Mouse (Mus musculus): ENCODE results near the gene Stxbp5.

The Stxbp5 gene

DNA sequence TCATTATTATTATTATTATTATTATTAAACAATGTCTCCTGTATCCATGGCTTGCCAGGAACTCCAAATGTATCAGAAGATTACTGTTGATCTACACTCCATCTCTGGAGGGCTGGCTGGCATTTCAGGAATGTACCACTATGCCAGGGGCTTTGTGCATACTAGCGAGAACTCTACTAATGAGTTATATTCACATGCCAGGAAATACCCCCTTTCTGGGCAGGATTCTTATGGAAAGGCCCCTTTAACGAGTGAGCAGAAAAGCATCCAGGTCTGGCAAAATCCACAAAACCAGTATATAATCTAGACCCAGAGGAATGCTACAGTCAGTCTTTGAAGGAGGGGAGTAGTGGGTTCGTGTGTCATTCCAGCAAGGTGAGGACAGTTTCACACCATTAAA, 167.0 kb downstream of the Stxbp5 start:
- DNase-seq: no peak

DNA sequence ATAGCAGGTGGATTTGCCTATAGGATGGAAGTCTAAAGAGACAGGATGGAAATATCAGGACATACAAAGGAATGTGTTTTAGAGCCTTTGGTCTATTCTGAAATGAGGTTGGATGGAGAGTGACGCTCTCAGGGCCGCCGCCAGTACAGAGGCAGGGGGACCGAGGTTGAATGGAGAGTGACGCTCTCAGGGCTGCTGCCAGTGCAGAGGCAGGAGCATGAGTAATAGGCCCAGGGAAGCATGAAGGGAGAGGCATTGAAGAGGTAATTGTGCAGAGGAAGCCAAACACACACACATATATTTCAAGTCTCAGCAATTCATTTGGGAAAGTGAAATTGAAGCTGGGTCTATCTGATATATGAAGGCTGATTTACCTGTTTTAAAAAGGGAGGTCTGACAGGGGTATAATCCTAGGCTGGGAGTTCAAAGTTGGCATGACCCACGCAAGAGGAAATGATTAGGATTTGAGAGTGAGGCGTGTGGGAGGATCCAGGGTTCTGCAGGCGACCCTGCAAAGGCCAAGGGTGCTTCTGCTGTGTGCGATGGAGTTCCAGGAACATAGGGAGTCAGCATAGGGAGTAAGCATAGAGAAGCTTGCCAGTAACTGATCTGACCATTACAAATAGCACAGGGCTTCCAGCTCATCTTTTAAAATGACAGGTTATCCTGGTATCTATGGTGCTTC, 168.7 kb downstream of the Stxbp5 start:
- no peak for DNase-seq

DNA sequence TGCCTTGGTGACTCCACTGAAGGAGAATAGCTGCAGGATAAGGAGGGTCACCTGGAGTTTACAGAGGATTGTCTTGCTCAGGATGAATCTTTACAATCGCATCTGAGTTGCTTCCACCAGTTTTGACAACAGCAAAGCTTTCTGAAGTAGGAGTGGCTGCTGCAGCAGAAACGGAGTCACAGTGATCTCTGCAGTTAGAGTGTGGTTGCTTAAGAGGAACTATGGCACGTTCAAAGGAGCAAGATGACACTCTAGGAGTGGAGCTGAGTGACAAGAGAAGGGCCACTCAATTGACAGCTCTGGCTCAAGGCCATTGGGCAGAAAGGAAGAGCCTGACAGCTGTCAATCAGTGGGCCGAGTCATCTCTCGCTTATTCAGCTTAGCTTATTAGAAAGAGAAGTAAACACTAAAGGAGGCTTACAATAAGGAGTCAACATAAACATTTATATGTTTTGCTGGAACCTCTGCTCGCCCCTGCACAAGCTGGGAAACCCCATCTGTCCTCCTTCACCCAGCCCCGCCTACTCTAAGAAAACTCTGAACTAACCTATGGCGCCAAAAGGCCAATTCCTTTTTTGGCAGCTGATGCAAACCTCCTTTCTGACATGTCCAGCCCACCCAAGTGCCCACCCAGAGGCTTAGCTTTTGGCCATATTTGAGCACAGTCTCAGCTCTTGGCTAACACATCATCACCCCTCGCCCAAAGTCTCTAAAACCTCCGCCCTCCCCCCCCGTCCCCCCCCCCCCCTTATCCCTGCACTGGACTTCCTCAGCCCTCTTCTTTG, 178.2 kb downstream of the Stxbp5 start:
- no peak for DNase-seq

DNA sequence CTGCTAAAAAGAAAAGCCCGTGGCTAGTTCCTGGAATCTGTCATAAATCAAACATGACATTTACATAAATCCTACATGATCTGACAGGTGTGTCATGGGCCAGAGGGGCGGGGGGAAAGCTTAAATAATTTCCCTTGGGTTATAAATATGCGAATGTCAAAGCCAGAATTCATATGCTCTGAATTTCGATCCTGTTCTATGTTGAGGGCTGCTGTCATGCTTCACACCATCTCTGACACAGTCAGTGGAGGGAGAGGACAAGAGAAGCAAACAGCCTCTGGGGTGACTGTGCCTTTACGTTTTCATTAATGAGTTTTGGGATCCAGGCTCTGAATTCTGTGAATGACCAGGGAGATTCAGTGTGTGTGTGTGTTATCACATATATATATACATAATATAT, 180.9 kb downstream of the Stxbp5 start:
- no peak for DNase-seq

DNA sequence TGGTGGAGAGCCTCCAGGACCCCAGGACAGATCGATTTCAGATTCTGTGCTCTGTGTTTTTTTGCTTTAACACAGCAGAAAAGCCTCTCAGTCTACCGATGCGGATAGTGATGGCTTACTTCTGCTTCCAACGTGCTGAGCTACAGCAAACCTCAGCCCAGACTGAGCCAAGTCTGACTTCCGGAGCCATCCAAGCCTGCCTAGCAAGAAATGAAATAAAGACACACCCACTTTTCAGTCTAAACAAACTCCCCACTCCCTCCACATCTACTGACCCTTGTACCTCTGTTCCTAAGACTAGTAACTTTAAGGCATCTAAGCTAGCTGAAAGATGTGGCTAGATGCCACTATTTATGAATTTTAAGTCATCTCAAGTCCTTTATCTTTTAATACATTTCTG, 182.8 kb downstream of the Stxbp5 start:
- no peak for DNase-seq
